Mouse (Mus musculus): ENCODE data around the gene Cfap70. TPM values are rescaled to one million over a fixed set of nuclear protein-coding genes. Genes with fewer than 3 reads are reported as not detected.
A peak's percentile ranks its signal among the peaks of the same experiment; 100 is the strongest.

The Cfap70 gene
- polyA plus RNA-seq, 1 experiment from 2014 or later = 0.12 TPM

DNA sequence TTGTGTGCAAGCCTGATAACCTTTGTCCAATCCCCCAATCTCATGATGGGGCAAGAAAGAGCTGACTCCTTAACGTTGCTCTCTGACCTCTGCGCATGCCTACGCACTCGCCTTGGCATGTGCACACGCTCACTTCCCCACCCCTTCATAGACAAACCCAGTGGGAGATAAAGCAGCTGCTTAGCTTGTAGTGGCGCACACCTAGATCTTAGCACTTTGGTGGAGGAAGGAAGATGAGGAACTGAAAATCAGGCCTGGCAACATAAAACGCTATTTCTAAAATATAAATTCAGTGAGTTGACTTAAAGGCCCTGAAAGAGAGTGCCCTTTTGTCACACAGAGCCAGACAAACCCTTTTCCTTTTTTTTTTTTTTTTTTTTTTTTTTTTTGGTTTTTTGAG is 81.2 kb downstream of the Cfap70 start:
- Histone ChIP-seq H3K4me1 (ENCODE audit: control insufficient read depth, insufficient read depth, low read length) (no peaks in the 10 kb centered on the region), H3K4me3 (ENCODE audit: low read length) (no peak overlapping the region), H3K9ac (ENCODE audit: low read depth, low read length) (no peak overlapping the region), H3K27me3 (replicated peaks; ENCODE audit: control insufficient read depth, insufficient read depth, low read length) (no peaks in the 10 kb centered on the region), H3K4me2 (ENCODE audit: low read depth, low read length) (no peak overlapping the region), H3K36me3 (ENCODE audit: control insufficient read depth, insufficient read depth, low read length) (0 out of 2 replicates have a peak, but pooled peaks cover 7% of the 10 kb centered on the region), H3K27ac (ENCODE audit: low read length) (no peak overlapping the region), H3K9me3 (ENCODE audit: control insufficient read depth, low read length) (no peaks in the 10 kb centered on the region)
- no peak for ATAC-seq
- WGBS = 80% methylated on average over 7 of the region's 7 CpGs

DNA sequence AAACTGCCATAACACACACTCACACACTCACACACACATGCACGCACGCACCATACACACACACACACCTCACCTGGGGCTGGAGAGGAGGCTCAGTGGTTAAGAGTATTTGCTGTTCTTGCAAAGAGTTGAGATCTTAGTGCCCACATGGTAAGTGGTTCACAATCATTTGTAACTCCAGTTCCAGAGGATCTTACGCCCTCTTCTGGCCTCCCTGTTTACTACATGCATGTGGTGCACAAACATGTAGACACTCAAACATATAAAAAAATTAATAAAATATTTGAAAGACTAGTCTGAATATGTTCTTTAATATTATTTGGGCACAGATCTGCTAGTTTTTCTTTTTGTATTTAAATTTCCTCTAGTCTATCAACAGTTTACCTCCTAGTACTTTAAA is 83.8 kb downstream of the Cfap70 start:
- no peaks in the 10 kb centered on the region for H3K27me3 ChIP-seq (replicated peaks; ENCODE audit: control insufficient read depth, insufficient read depth, low read length)
- H3K9ac ChIP-seq (ENCODE audit: low read depth, low read length) = no peak overlapping the region
- no peak overlapping the region for H3K27ac ChIP-seq (ENCODE audit: low read length)
- no peak for ATAC-seq
- H3K4me3 ChIP-seq (ENCODE audit: low read length) = no peak overlapping the region
- 0 out of 2 replicates have a peak, but pooled peaks cover 12% of the 10 kb centered on the region for H3K36me3 ChIP-seq (ENCODE audit: control insufficient read depth, insufficient read depth, low read length)
- H3K4me1 ChIP-seq (ENCODE audit: control insufficient read depth, insufficient read depth, low read length) = no peaks in the 10 kb centered on the region
- 90% methylated on average over 3 of the region's 3 CpGs for WGBS
- H3K9me3 ChIP-seq (ENCODE audit: control insufficient read depth, low read length) = no peaks in the 10 kb centered on the region
- no peak overlapping the region for H3K4me2 ChIP-seq (ENCODE audit: low read depth, low read length)

DNA sequence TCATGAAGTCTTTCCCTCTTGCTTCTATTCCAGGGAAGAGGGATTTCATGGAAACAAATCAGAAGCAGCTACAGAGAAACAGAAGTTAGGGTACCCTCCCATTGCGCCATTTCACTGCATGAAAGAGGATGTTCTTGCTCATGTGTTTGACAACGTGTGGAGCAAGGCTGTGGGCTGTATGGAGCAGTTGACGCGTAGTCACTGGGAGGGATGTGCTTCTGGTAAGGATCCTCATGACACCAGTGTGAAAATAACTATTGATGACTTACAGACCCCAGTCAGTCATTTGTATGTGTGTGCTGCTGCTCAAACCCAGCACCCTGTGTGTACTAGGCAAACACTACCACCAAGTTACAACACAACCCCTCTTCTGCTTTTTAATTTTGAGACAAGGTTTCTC is 88.8 kb downstream of the Cfap70 start:
- H3K27me3 ChIP-seq (replicated peaks; ENCODE audit: control insufficient read depth, insufficient read depth, low read length) = no peaks in the 10 kb centered on the region
- no peak overlapping the region for H3K4me3 ChIP-seq (ENCODE audit: low read length)
- no peaks in the 10 kb centered on the region for H3K9me3 ChIP-seq (ENCODE audit: control insufficient read depth, low read length)
- H3K4me2 ChIP-seq (ENCODE audit: low read depth, low read length) = no peak overlapping the region
- no peaks in the 10 kb centered on the region for H3K4me1 ChIP-seq (ENCODE audit: control insufficient read depth, insufficient read depth, low read length)
- peaks cover 16% of the 10 kb centered on the region; the same call in 1 of the 2 replicates for H3K36me3 ChIP-seq (ENCODE audit: control insufficient read depth, insufficient read depth, low read length)
- H3K27ac ChIP-seq (ENCODE audit: low read length) = no peak overlapping the region
- no peak overlapping the region for H3K9ac ChIP-seq (ENCODE audit: low read depth, low read length)
- no peak for ATAC-seq
- 93% methylated on average over 4 of the region's 4 CpGs for WGBS

DNA sequence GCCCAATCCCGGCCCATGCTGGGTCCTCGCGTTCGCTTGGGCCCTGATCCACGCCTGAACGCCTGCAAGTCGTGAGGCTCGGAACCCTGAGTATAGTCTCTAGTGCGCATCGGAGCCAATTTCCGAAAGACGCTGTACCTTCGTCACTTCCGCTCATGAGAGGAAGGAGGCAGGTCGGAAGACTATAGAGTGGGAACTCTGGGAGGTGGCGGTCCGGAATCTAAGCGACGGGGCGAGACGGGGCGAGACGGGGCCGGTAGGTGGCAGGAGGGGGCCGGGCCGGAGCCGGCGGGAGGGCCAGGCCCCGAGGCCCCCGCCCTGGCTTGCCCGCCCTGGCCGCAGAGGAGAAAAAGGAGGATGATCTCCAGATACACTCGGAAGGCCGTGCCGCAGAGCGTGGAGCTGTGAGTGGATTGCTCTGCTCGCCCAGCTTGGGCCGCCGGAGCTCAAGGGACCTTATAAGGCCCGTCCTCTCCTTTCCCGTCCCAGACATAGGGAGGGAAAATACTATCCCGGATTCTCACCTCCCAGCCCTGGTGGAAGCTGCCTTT is 104.0 kb downstream of the Cfap70 start, which contains the start of the genes Ecd and Fam149b:
Ecd (minus strand) TSS at position 131 of the 551 bp plus-strand sequence.
Fam149b (plus strand) TSS at position 172 of the 551 bp plus-strand sequence.
- Histone ChIP-seq H3K4me1 (ENCODE audit: control insufficient read depth, insufficient read depth, low read length) (no peaks in the 10 kb centered on the region), H3K9me3 (ENCODE audit: control insufficient read depth, low read length) (no peaks in the 10 kb centered on the region), H3K9ac (ENCODE audit: low read depth, low read length) (peak within 1 kb of the TSS; percentile 96), H3K4me2 (ENCODE audit: low read depth, low read length) (peak within 1 kb of the TSS; percentile 69), H3K4me3 (ENCODE audit: low read length) (peak within 1 kb of the TSS; percentile 84), H3K36me3 (ENCODE audit: control insufficient read depth, insufficient read depth, low read length) (peaks cover 3% of the 10 kb centered on the region; the same call in 1 of the 2 replicates), H3K27ac (ENCODE audit: low read length) (peak within 1 kb of the TSS; percentile 96), H3K27me3 (replicated peaks; ENCODE audit: control insufficient read depth, insufficient read depth, low read length) (no peaks in the 10 kb centered on the region)
- ATAC-seq = peak; percentile 99
- under 1% methylated on average over 42 of the region's 42 CpGs for WGBS

DNA sequence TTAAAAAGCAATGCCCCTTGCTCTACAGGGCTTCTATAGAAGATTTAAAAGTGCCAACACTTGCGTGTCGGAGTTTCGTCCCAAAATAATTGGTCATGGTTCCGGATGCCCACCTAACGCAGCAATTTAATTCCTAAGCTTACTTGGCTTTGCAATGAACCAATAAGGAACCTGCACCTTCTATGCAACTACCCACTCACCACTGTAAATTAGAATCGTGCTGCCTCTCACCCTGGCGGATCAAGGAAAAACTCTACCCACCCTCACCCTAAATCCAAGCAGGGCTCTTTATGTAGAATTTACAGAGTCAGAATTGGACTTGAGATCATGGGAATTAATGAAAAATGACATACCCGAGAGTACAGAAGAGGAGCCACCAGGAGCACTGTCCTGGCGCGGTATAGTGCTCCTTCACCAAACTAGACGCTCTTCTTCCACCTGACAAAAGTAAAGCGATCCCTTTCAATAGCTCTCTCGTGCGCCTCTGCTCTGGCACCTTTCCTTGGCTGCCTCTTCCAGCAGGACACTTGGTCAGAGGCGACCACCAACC is 104.5 kb downstream of the Cfap70 start:
- ATAC-seq = peak; percentile 75
- H3K27me3 ChIP-seq (replicated peaks; ENCODE audit: control insufficient read depth, insufficient read depth, low read length) = no peaks in the 10 kb centered on the region
- no peaks in the 10 kb centered on the region for H3K4me1 ChIP-seq (ENCODE audit: control insufficient read depth, insufficient read depth, low read length)
- peak overlapping the region; percentile 78 for H3K27ac ChIP-seq (ENCODE audit: low read length)
- no peaks in the 10 kb centered on the region; the same call in 1 of the 2 replicates for H3K36me3 ChIP-seq (ENCODE audit: control insufficient read depth, insufficient read depth, low read length)
- peak overlapping the region; percentile 84 for H3K4me3 ChIP-seq (ENCODE audit: low read length)
- no peaks in the 10 kb centered on the region for H3K9me3 ChIP-seq (ENCODE audit: control insufficient read depth, low read length)
- H3K9ac ChIP-seq (ENCODE audit: low read depth, low read length) = peak overlapping the region; percentile 96
- H3K4me2 ChIP-seq (ENCODE audit: low read depth, low read length) = peak overlapping the region; percentile 59
- WGBS = 4% methylated on average over 15 of the region's 15 CpGs

DNA sequence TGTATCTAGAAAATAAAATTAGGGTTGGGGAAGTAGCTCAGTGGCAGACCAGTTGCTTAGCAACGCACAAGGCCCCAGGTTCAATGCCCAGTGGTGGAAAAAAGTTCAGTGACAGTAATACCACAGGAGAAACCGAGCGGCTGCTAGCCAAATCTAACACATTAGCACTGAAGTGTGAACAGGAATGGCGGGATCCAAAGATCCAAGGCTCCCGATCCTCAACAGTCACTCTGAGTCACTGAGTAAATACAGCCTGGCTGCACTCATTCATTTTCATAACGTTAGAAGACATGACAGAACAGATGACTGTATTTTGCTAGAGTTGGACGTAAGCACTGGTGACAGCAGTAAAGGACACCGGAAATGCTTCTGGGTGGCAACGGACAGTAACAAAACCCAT is 106.1 kb downstream of the Cfap70 start:
- 76% methylated on average over 9 of the region's 9 CpGs for WGBS
- no peaks in the 10 kb centered on the region for H3K4me1 ChIP-seq (ENCODE audit: control insufficient read depth, insufficient read depth, low read length)
- H3K9me3 ChIP-seq (ENCODE audit: control insufficient read depth, low read length) = no peaks in the 10 kb centered on the region
- no peaks in the 10 kb centered on the region for H3K27me3 ChIP-seq (replicated peaks; ENCODE audit: control insufficient read depth, insufficient read depth, low read length)
- H3K9ac ChIP-seq (ENCODE audit: low read depth, low read length) = no peak overlapping the region
- H3K27ac ChIP-seq (ENCODE audit: low read length) = no peak overlapping the region
- ATAC-seq = no peak
- H3K4me2 ChIP-seq (ENCODE audit: low read depth, low read length) = no peak overlapping the region
- H3K4me3 ChIP-seq (ENCODE audit: low read length) = no peak overlapping the region
- peaks cover 7% of the 10 kb centered on the region for H3K36me3 ChIP-seq (ENCODE audit: control insufficient read depth, insufficient read depth, low read length)

Other genes starting within 250 kb of the Cfap70 start
- 5.6 and 5.7 TPM in 2 replicates for gene Kcnk16, start 183.0 kb downstream of the Cfap70 start, polyA plus RNA-seq (2015; fragmentation: Nextera tagmentation; extraction: Ambion mirVana)
- gene Nudt13, start 157.5 kb downstream of the Cfap70 start, polyA plus RNA-seq (2015; fragmentation: Nextera tagmentation; extraction: Ambion mirVana) = 15.7 and 16.8 TPM in 2 replicates
- gene Ecd, start 104.1 kb downstream of the Cfap70 start, polyA plus RNA-seq (2015; fragmentation: Nextera tagmentation; extraction: Ambion mirVana) = 42.5 and 46.9 TPM in 2 replicates
- 24.8 and 25.6 TPM in 2 replicates for gene Fam149b, start 104.1 kb downstream of the Cfap70 start, polyA plus RNA-seq (2015; fragmentation: Nextera tagmentation; extraction: Ambion mirVana)
- gene Dnajc9, start 63.3 kb downstream of the Cfap70 start, polyA plus RNA-seq (2015; fragmentation: Nextera tagmentation; extraction: Ambion mirVana) = 99.2 and 119 TPM in 2 replicates
- 97.6 and 100 TPM in 2 replicates for gene Mrps16, start 58.6 kb downstream of the Cfap70 start, polyA plus RNA-seq (2015; fragmentation: Nextera tagmentation; extraction: Ambion mirVana)
- 45.9 TPM in 2 replicates for gene Anxa7, start 27.9 kb upstream of the Cfap70 start, polyA plus RNA-seq (2015; fragmentation: Nextera tagmentation; extraction: Ambion mirVana)
- gene Mss51, start 44.7 kb upstream of the Cfap70 start, polyA plus RNA-seq (2015; fragmentation: Nextera tagmentation; extraction: Ambion mirVana) = 0.45 and 0.65 TPM in 2 replicates
- gene Ppp3cb, start 94.3 kb upstream of the Cfap70 start, polyA plus RNA-seq (2015; fragmentation: Nextera tagmentation; extraction: Ambion mirVana) = 17.3 and 22.6 TPM in 2 replicates
- gene Usp54, start 188.8 kb upstream of the Cfap70 start, polyA plus RNA-seq (2015; fragmentation: Nextera tagmentation; extraction: Ambion mirVana) = 3.1 and 3.3 TPM in 2 replicates
- gene Myoz1, start 204.3 kb upstream of the Cfap70 start, polyA plus RNA-seq (2015; fragmentation: Nextera tagmentation; extraction: Ambion mirVana) = 0.26 and 0.53 TPM in 2 replicates
- 0.10 and 0.20 TPM in 2 replicates for gene Synpo2l, start 216.1 kb upstream of the Cfap70 start, polyA plus RNA-seq (2015; fragmentation: Nextera tagmentation; extraction: Ambion mirVana)
- gene Sec24c, start 222.1 kb upstream of the Cfap70 start, polyA plus RNA-seq (2015; fragmentation: Nextera tagmentation; extraction: Ambion mirVana) = 92.7 and 106 TPM in 2 replicates
- 15.0 and 16.0 TPM in 2 replicates for gene Fut11, start 242.7 kb upstream of the Cfap70 start, polyA plus RNA-seq (2015; fragmentation: Nextera tagmentation; extraction: Ambion mirVana)

Measured in intestine, embryonic 16.5 days (tissue).